Mouse (Mus musculus) T-helper 2 cell (primary cell): ENCODE results near the gene Cd9.

Experiments
- in situ Hi-C: fragments of 300-600 bp; cut with MboI, MseI; formaldehyde crosslinking; loops from one replicate; pipeline ENCODE4 v1.15.1; 2025; ENCODE audit warnings: high pct_unique_total_duplicates

Gene Cd9

GRCm38 (mm10) chr6:125436753-125437152, 57.8 kb downstream of the Cd9 start:
- in situ Hi-C loops = no loop called here

- in situ Hi-C loops = no loop called here
Observed at GRCm38 (mm10) chr6:125434735-125435518, 59.7 kb downstream of the Cd9 start.

GRCm38 (mm10) chr6:125433704-125434447, 60.7 kb downstream of the Cd9 start:
- in situ Hi-C loops = no loop called here

GRCm38 (mm10) chr6:125433257-125433656, 61.3 kb downstream of the Cd9 start:
- in situ Hi-C loops = no loop called here

GRCm38 (mm10) chr6:125432522-125432921, 62.1 kb downstream of the Cd9 start:
- in situ Hi-C loops = no loop called here

- in situ Hi-C loops = no loop called here
Observed at GRCm38 (mm10) chr6:125430982-125431381, 63.6 kb downstream of the Cd9 start.

GRCm38 (mm10) chr6:125430358-125430958, 64.1 kb downstream of the Cd9 start:
- in situ Hi-C loops = no loop called here

- in situ Hi-C loops = no loop called here
Observed at GRCm38 (mm10) chr6:125429741-125430140, 64.8 kb downstream of the Cd9 start.

GRCm38 (mm10) chr6:125426383-125427360, 67.9 kb downstream of the Cd9 start:
- in situ Hi-C loops = no loop called here

- in situ Hi-C loops = no loop called here
Observed at GRCm38 (mm10) chr6:125425205-125426090, 69.1 kb downstream of the Cd9 start.

GRCm38 (mm10) chr6:125424156-125424555, 70.4 kb downstream of the Cd9 start:
- in situ Hi-C loops = loop anchor here (5.0 to 25.0 kb wide), 3 partner anchors 73 to 1113 kb away; partner anchors contain the start of gene Kcna5

- in situ Hi-C loops = loop anchor here (5.0 to 25.0 kb wide), 3 partner anchors 74 to 1114 kb away; partner anchors contain the start of gene Kcna5
Observed at GRCm38 (mm10) chr6:125423507-125423906, 71.1 kb downstream of the Cd9 start.

- in situ Hi-C loops = loop anchor here (5.0 to 25.0 kb wide), 3 partner anchors 74 to 1114 kb away; partner anchors contain the start of gene Kcna5
Observed at GRCm38 (mm10) chr6:125423099-125423498, 71.5 kb downstream of the Cd9 start.

- in situ Hi-C loops = loop anchor here (5.0 to 25.0 kb wide), 3 partner anchors 75 to 1115 kb away; partner anchors contain the start of gene Kcna5
Observed at GRCm38 (mm10) chr6:125422051-125422822, 72.4 kb downstream of the Cd9 start.

GRCm38 (mm10) chr6:125420458-125421063, 74.0 kb downstream of the Cd9 start:
- in situ Hi-C loops = loop anchor here (5.0 to 25.0 kb wide), 3 partner anchors 77 to 1117 kb away; partner anchors contain the start of gene Kcna5

- in situ Hi-C loops = loop anchor here (25.0 kb wide), 1 partner anchor 1119 kb away; the partner anchor contains the start of gene Kcna5
Observed at GRCm38 (mm10) chr6:125418744-125419143, 75.8 kb downstream of the Cd9 start.

- in situ Hi-C loops = loop anchor here (25.0 kb wide), 1 partner anchor 1124 kb away; the partner anchor contains the start of gene Kcna5
Observed at GRCm38 (mm10) chr6:125413326-125413725, 81.3 kb downstream of the Cd9 start.

- in situ Hi-C loops = loop anchor here (25.0 kb wide), 1 partner anchor 1126 kb away; the partner anchor contains the start of gene Kcna5
Observed at GRCm38 (mm10) chr6:125411661-125412060, 82.9 kb downstream of the Cd9 start.
